Mouse (Mus musculus): ENCODE data around the gene Shkbp1.
A peak's percentile ranks its signal among the peaks of the same experiment; 100 is the strongest.

DNA sequence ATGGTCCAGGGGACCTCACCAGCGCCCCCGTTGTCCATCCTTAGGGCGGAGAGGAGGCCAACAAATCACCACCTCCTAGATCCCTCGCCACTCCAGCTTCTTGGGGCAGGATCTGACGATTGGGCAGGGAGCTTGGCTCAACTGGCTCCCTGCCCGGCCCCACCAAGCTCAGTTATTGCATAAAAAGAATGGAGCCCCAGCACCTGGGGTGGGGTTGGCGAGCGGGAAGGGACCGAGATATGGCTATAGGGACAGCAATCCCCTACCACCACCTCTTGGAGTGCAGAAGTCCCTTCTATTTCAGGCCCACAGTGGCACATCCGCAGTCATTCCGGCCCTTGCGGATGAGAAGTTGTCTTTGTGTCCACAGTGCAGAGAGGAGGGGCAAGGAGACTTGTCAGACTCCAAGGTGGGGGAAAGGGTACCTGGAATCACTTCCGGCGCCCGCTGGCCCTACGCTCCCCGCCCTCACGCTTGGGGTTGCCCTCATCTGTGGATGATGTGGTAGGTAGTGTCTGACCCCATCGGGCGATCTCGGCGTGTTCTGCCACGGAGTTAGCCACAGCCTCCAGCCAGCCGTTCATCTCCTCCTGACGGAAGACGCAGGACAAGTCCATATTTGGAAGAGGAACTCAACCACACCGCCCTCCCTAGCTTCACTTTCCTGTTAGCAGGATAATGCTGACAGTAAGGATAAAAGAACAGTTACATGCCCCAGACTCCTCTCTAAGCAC lies 1.2 kb upstream of the Shkbp1 start, which contains the start of gene Gm20479:
- TF ChIP-seq CTCF (IDR thresholded peaks at IDR 0.05) (no peak), POLR2A (IDR thresholded peaks at IDR 0.05; ENCODE audit: insufficient read depth, low read depth, low read length) (peak; percentile 48; the same call in 1 of the 2 replicates)

Data from heart, adult 2 months (tissue).